Mouse (Mus musculus): ENCODE data around the gene Bbs9.
"Not testable (repeated sequence)": the region's sequence is repeated elsewhere in the genome, so short reads cannot be mapped to it uniquely, and the experiment has no call there.

Gene Bbs9

GRCm38 (mm10) chr9:22811931-22812330 lies 336.4 kb downstream of the Bbs9 start:
- no peak for DNase-seq

GRCm38 (mm10) chr9:22814407-22815092 lies 339.0 kb downstream of the Bbs9 start:
- DNase-seq: no peak

GRCm38 (mm10) chr9:22815093-22815458 lies 339.6 kb downstream of the Bbs9 start:
- DNase-seq: no peak

- DNase-seq: no peak
These were observed 344.0 kb downstream of the Bbs9 start for GRCm38 (mm10) chr9:22819539-22819938.

GRCm38 (mm10) chr9:22820646-22821185 lies 345.2 kb downstream of the Bbs9 start:
- no peak for DNase-seq

GRCm38 (mm10) chr9:22822770-22823169 lies 347.3 kb downstream of the Bbs9 start:
- no peak for DNase-seq

GRCm38 (mm10) chr9:22823856-22824255 lies 348.3 kb downstream of the Bbs9 start:
- no peak for DNase-seq

GRCm38 (mm10) chr9:22824910-22825309 lies 349.4 kb downstream of the Bbs9 start:
- DNase-seq: no peak

GRCm38 (mm10) chr9:22826571-22826990 lies 351.1 kb downstream of the Bbs9 start:
- DNase-seq: no peak

- DNase-seq: no peak
These were observed 351.8 kb downstream of the Bbs9 start for GRCm38 (mm10) chr9:22827176-22827770.

GRCm38 (mm10) chr9:22829212-22829960 lies 353.9 kb downstream of the Bbs9 start:
- DNase-seq: no peak

GRCm38 (mm10) chr9:22834994-22835512 lies 359.5 kb downstream of the Bbs9 start:
- DNase-seq: no peak

GRCm38 (mm10) chr9:22837000-22837399 lies 361.5 kb downstream of the Bbs9 start:
- no peak for DNase-seq

GRCm38 (mm10) chr9:22837702-22838210 lies 362.2 kb downstream of the Bbs9 start:
- no peak for DNase-seq

- DNase-seq: no peak
These were observed 370.5 kb downstream of the Bbs9 start for GRCm38 (mm10) chr9:22846048-22846447.

- DNase-seq: no peak
These were observed 371.3 kb downstream of the Bbs9 start for GRCm38 (mm10) chr9:22846783-22847182.

- no peak for DNase-seq
These were observed 373.3 kb downstream of the Bbs9 start for GRCm38 (mm10) chr9:22848800-22849199.

- DNase-seq: no peak
These were observed 373.7 kb downstream of the Bbs9 start for GRCm38 (mm10) chr9:22849212-22849611.

GRCm38 (mm10) chr9:22869147-22869546 lies 393.6 kb downstream of the Bbs9 start:
- DNase-seq: not testable (repeated sequence)

- no peak for DNase-seq
These were observed 395.1 kb downstream of the Bbs9 start for GRCm38 (mm10) chr9:22870661-22871060.

- DNase-seq: no peak
These were observed 399.7 kb downstream of the Bbs9 start for GRCm38 (mm10) chr9:22875231-22875630.

GRCm38 (mm10) chr9:22879266-22879665 lies 403.8 kb downstream of the Bbs9 start:
- no peak for DNase-seq

- no peak for DNase-seq
These were observed 410.8 kb downstream of the Bbs9 start for GRCm38 (mm10) chr9:22886351-22886750.

All from right cerebral cortex, postnatal 14 days (tissue).